Mouse (Mus musculus) frontal cortex, postnatal 14 days (tissue): ENCODE measurements around the gene Xylt1.

Source experiments
- DNase-seq, 2 experiments: peaks; one replicate each; pipeline ENCODE4 v3.0.0; 2022; ENCODE audit warnings: low spot score in 2 of 2

Gene Xylt1

GRCm38 (mm10) chr7:117614346-117614745, 233.6 kb downstream of the Xylt1 start:
- DNase-seq = no peak

GRCm38 (mm10) chr7:117614851-117615250, 234.1 kb downstream of the Xylt1 start:
- no peak for DNase-seq

- no peak for DNase-seq
Measured at GRCm38 (mm10) chr7:117616277-117616676, 235.5 kb downstream of the Xylt1 start.

GRCm38 (mm10) chr7:117618715-117619150, 238.0 kb downstream of the Xylt1 start:
- DNase-seq = no peak

GRCm38 (mm10) chr7:117621566-117621965, 240.8 kb downstream of the Xylt1 start:
- DNase-seq = no peak

GRCm38 (mm10) chr7:117622769-117623168, 242.0 kb downstream of the Xylt1 start:
- DNase-seq = no peak

- DNase-seq = no peak
Measured at GRCm38 (mm10) chr7:117628791-117629190, 248.0 kb downstream of the Xylt1 start.

- no peak for DNase-seq
Measured at GRCm38 (mm10) chr7:117630657-117631056, 249.9 kb downstream of the Xylt1 start.

- DNase-seq = no peak
Measured at GRCm38 (mm10) chr7:117635584-117635983, 254.8 kb downstream of the Xylt1 start.

- DNase-seq = no peak
Measured at GRCm38 (mm10) chr7:117636713-117637112, 255.9 kb downstream of the Xylt1 start.

- no peak for DNase-seq
Measured at GRCm38 (mm10) chr7:117637997-117638396, 257.2 kb downstream of the Xylt1 start.

- DNase-seq = no peak
Measured at GRCm38 (mm10) chr7:117652637-117653036, 271.9 kb downstream of the Xylt1 start.

GRCm38 (mm10) chr7:117655732-117656131, 275.0 kb downstream of the Xylt1 start:
- no peak for DNase-seq

- no peak for DNase-seq
Measured at GRCm38 (mm10) chr7:117658180-117658579, 277.4 kb downstream of the Xylt1 start.

GRCm38 (mm10) chr7:117658739-117659138, 278.0 kb downstream of the Xylt1 start:
- DNase-seq = no peak

- DNase-seq = no peak
Measured at GRCm38 (mm10) chr7:117667286-117667685, 286.5 kb downstream of the Xylt1 start.

GRCm38 (mm10) chr7:117668226-117668625, 287.4 kb downstream of the Xylt1 start:
- no peak for DNase-seq

GRCm38 (mm10) chr7:117672121-117672591, 291.4 kb downstream of the Xylt1 start:
- peak; percentile 52 to 60 for DNase-seq

GRCm38 (mm10) chr7:117686120-117686996, 305.6 kb downstream of the Xylt1 start:
- DNase-seq = no peak

GRCm38 (mm10) chr7:117686997-117687302, 306.2 kb downstream of the Xylt1 start:
- no peak for DNase-seq

- DNase-seq = no peak
Measured at GRCm38 (mm10) chr7:117695612-117696011, 314.8 kb downstream of the Xylt1 start.

- DNase-seq = no peak
Measured at GRCm38 (mm10) chr7:117697681-117698080, 316.9 kb downstream of the Xylt1 start.

- no peak for DNase-seq
Measured at GRCm38 (mm10) chr7:117698551-117699114, 317.9 kb downstream of the Xylt1 start.
